Mouse (Mus musculus): Measurements from ENCODE around the gene Pex7.
"Not testable (repeated sequence)": the region's sequence is repeated elsewhere in the genome, so short reads cannot be mapped to it uniquely, and the experiment has no call there.

The Pex7 gene

GRCm38 (mm10) chr10:19940127-19940526 lies 32.6 kb upstream of the Pex7 start:
- no peak for DNase-seq (ENCODE audit: low read depth, low spot score)
- H3K36me3 ChIP-seq (ENCODE audit: control insufficient read depth, insufficient read depth, low read length, poor library complexity, severe bottlenecking), result no peaks in the 10 kb centered on the region
- H3K27me3 ChIP-seq (ENCODE audit: control insufficient read depth, insufficient read depth, low read length, poor library complexity, severe bottlenecking), result no peaks in the 10 kb centered on the region

DNA sequence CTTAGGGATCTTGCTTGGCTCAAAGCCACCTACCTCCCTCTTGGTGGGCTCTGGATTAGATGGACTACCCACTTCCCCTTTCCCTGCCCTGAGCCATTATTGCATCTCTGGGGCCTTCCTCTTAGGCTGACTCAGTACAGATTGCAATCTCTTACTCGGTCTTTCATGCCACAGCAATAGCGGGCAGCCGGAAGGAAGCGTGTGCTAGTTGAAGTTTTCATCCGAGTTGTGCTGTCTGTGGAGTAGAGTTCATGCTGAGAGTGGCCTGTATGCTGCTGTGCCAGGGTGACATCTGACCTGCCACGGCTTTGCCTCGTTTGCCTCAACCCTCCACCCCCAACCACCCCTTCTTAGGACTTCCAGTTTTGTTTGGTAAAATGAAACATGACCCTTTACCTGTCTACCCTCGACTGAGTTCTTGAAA lies 31.8 kb upstream of the Pex7 start:
- peak; percentile 62 for DNase-seq (ENCODE audit: low read depth, low spot score)

DNA sequence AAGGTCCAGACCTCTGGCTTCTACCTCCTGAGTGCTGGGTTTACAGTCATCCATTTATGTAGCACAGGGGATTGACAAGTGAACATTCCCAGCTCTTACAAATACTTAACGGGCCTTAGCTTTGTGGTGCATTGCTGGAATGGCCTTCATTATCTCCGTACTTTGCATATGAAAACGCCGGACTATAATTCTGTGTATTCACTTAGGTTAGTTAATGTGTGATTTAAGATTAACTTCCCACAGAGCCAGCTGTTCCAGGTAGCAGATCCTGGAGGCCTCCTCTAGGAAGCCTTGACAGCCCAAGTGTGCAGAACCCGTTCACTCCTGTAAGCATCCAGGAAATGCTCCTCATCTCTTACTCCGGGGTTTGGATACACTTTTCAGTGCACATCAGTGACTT lies 31.2 kb upstream of the Pex7 start:
- Histone ChIP-seq H3K36me3 (ENCODE audit: control insufficient read depth, insufficient read depth, low read length, poor library complexity, severe bottlenecking) (no peaks in the 10 kb centered on the region), H3K27me3 (ENCODE audit: control insufficient read depth, insufficient read depth, low read length, poor library complexity, severe bottlenecking) (no peaks in the 10 kb centered on the region)

More for the DNA sequence above, 31.8 kb upstream of the Pex7 start:
- Histone ChIP-seq H3K36me3 (ENCODE audit: control insufficient read depth, insufficient read depth, low read length, poor library complexity, severe bottlenecking) (no peaks in the 10 kb centered on the region), H3K27me3 (ENCODE audit: control insufficient read depth, insufficient read depth, low read length, poor library complexity, severe bottlenecking) (no peaks in the 10 kb centered on the region)

DNA sequence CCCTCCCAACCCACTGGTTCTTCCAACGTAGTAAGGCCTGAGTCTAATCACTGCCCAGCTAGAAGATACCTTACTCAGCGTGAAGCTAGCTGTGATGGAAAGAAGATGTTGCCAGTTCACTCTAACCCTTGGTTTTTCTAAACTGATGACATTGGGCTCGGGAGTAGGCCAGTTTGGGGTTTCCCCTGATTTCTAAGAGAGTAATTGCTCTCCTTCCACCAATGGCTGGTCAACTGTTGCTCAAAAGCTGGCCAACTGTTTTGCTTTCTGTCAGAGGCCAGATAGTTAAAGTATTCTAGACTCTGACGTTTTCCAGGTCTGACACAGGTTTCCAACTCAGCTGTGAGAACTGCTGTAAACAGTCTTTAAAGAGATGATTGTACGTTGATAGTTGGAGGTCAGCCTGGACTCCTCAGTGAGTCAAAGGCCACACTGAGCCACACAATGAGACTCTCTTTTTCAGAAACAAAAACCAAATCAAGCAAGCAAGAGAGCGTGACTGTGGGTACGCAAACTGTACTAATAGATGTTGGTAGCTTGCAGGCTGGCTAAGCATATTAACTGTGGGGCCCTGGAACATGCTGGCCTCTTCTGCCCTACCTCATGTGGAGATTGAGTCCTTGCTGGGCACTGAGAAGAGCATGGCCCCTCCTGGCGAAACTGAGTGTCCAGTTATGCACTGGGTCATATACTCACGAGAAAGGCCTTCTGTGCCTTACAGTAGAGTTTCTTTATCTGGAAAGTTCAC lies 29.6 kb upstream of the Pex7 start:
- H3K36me3 ChIP-seq (ENCODE audit: control insufficient read depth, insufficient read depth, low read length, poor library complexity, severe bottlenecking), result no peaks in the 10 kb centered on the region
- H3K27me3 ChIP-seq (ENCODE audit: control insufficient read depth, insufficient read depth, low read length, poor library complexity, severe bottlenecking), result no peaks in the 10 kb centered on the region
- no peak for DNase-seq (ENCODE audit: low read depth, low spot score)

More for the DNA sequence above, 31.2 kb upstream of the Pex7 start:
- no peak for DNase-seq (ENCODE audit: low read depth, low spot score)

GRCm38 (mm10) chr10:19935821-19936367 lies 28.4 kb upstream of the Pex7 start:
- no peak for DNase-seq (ENCODE audit: low read depth, low spot score)
- H3K27me3 ChIP-seq (ENCODE audit: control insufficient read depth, insufficient read depth, low read length, poor library complexity, severe bottlenecking), result no peaks in the 10 kb centered on the region
- no peaks in the 10 kb centered on the region for H3K36me3 ChIP-seq (ENCODE audit: control insufficient read depth, insufficient read depth, low read length, poor library complexity, severe bottlenecking)

DNA sequence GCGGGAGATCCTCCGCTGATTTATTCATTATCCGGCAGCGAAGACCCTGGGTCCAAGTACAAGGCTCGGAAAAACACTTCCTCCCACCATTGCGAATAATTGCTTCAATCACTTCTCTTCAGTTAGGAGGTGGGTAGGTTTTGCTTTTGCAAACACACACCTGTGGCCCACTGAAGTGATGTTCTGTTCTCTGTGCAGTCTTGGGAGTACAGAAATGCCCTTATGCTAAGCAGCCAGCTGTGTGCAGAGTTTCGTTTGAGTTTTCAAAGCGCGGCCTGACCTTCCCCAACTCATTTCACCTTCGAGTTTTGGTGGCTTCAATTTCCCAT lies 27.8 kb upstream of the Pex7 start:
- H3K36me3 ChIP-seq (ENCODE audit: control insufficient read depth, insufficient read depth, low read length, poor library complexity, severe bottlenecking), result no peaks in the 10 kb centered on the region
- H3K27me3 ChIP-seq (ENCODE audit: control insufficient read depth, insufficient read depth, low read length, poor library complexity, severe bottlenecking), result no peaks in the 10 kb centered on the region
- DNase-seq (ENCODE audit: low read depth, low spot score), result peak; percentile 39

DNA sequence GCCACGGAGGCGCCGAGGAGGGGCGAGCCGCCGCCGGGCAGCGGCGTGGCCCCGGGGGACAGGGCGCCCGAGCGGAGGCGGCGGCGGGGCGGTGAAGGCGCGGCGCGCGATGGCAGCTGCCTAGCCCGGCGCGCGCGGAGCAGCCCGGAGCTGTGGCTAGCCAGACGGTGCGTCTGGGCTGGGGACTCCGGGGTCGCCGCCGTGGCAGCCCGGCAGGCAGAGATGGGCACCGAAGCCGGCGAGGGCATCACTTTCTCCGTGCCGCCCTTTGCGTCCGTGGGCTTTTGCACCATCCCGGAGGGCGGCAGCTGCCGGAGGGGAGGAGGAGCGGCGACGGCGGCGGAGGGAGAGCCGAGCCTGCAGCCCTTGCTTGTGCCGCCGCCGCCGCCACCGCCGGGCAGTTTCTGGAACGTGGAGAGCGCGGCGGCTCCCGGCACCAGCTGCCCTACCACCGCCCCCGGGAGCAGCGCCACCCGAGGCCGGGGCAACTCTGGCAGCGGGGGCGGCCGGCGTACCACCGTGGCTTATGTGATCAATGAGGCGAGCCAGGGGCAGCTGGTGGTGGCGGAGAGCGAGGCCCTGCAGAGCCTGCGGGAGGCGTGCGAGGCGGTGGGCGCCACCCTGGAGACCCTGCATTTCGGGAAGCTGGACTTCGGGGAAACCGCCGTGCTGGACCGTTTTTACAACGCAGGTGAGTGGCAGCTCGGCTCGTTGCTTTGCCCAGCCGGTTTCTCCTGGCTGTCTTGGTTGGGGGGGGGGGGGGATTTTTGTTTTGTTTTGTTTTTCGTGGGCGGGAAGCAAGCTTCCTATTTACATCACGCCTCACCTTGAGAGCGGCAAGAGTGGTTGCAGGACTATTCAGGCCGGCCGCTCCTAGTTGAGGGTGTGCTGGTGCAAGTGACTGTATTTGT lies 27.1 kb upstream of the Pex7 start, which contains the start of gene Map3k5:
Gene Map3k5 (plus strand): TSS at position 89 of the 911 bp plus-strand sequence.
- Histone ChIP-seq H3K27me3 (ENCODE audit: control insufficient read depth, insufficient read depth, low read length, poor library complexity, severe bottlenecking) (no peaks in the 10 kb centered on the region), H3K36me3 (ENCODE audit: control insufficient read depth, insufficient read depth, low read length, poor library complexity, severe bottlenecking) (no peaks in the 10 kb centered on the region)
- DNase-seq (ENCODE audit: low read depth, low spot score), result peak; percentile 56

- no peaks in the 10 kb centered on the region for H3K27me3 ChIP-seq (ENCODE audit: control insufficient read depth, insufficient read depth, low read length, poor library complexity, severe bottlenecking)
- no peaks in the 10 kb centered on the region for H3K36me3 ChIP-seq (ENCODE audit: control insufficient read depth, insufficient read depth, low read length, poor library complexity, severe bottlenecking)
- DNase-seq (ENCODE audit: low read depth, low spot score), result peak; percentile 89
These were observed 26.3 kb upstream of the Pex7 start for GRCm38 (mm10) chr10:19933511-19934383.

DNA sequence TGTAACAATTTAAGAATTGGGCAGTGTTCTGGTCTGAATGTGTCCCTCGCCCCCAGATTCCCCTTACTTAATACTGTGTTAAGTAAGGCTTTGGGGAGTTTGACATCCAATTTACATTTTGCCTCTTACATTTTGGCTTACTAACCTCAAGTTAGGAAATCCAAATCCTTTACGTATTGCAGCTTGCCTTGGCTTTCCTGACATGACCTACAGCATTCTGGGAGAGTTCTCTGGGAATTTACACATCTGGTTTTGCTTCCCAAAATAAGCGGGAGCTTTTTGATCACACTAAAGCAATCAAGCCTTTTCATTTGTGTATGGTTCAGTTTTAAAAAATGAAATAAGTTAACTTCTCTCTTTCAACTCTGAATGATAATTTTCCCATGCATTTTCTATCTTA lies 25.5 kb upstream of the Pex7 start:
- no peak for DNase-seq (ENCODE audit: low read depth, low spot score)
- H3K27me3 ChIP-seq (ENCODE audit: control insufficient read depth, insufficient read depth, low read length, poor library complexity, severe bottlenecking), result no peaks in the 10 kb centered on the region
- no peaks in the 10 kb centered on the region for H3K36me3 ChIP-seq (ENCODE audit: control insufficient read depth, insufficient read depth, low read length, poor library complexity, severe bottlenecking)

- DNase-seq (ENCODE audit: low read depth, low spot score), result no peak
- Histone ChIP-seq H3K36me3 (ENCODE audit: control insufficient read depth, insufficient read depth, low read length, poor library complexity, severe bottlenecking) (no peaks in the 10 kb centered on the region), H3K27me3 (ENCODE audit: control insufficient read depth, insufficient read depth, low read length, poor library complexity, severe bottlenecking) (no peaks in the 10 kb centered on the region)
These were observed 20.7 kb upstream of the Pex7 start for GRCm38 (mm10) chr10:19928205-19928604.

DNA sequence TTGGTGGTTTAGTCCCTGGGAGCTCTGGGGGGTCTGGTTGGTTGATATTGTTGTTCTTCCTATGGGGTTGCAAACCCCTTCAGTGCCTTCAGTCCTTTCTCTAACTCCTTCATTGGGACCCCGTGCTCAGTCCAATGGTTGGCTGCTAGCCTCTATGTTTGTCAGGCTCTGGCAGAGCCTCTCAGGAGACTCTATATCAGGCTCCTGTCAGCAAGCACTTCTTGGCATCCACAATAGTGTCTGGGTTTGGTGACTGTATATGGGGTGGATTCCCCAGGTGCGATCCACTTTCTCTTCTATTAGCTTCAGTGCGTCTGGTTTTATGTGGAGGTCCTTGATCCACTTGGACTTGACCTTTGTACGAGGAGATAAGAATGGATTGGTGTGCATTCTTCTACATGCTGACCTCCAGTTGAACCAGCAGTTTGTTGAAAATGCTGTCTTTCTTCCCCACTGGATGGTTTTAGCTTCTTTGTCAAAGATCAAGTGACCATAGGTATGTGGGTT lies 19.0 kb upstream of the Pex7 start:
- H3K27me3 ChIP-seq (ENCODE audit: control insufficient read depth, insufficient read depth, low read length, poor library complexity, severe bottlenecking); H3K36me3 ChIP-seq (ENCODE audit: control insufficient read depth, insufficient read depth, low read length, poor library complexity, severe bottlenecking); DNase-seq (ENCODE audit: low read depth, low spot score): not testable (repeated sequence)

- Histone ChIP-seq H3K36me3 (ENCODE audit: control insufficient read depth, insufficient read depth, low read length, poor library complexity, severe bottlenecking) (no peaks in the 10 kb centered on the region), H3K27me3 (ENCODE audit: control insufficient read depth, insufficient read depth, low read length, poor library complexity, severe bottlenecking) (no peaks in the 10 kb centered on the region)
- DNase-seq (ENCODE audit: low read depth, low spot score), result no peak
These were observed 16.8 kb upstream of the Pex7 start for GRCm38 (mm10) chr10:19924256-19924655.

- H3K36me3 ChIP-seq (ENCODE audit: control insufficient read depth, insufficient read depth, low read length, poor library complexity, severe bottlenecking), result no peaks in the 10 kb centered on the region
- DNase-seq (ENCODE audit: low read depth, low spot score), result no peak
- H3K27me3 ChIP-seq (ENCODE audit: control insufficient read depth, insufficient read depth, low read length, poor library complexity, severe bottlenecking), result no peaks in the 10 kb centered on the region
These were observed 14.9 kb upstream of the Pex7 start for GRCm38 (mm10) chr10:19922410-19922809.

GRCm38 (mm10) chr10:19915301-19915700 lies 7.8 kb upstream of the Pex7 start:
- H3K27me3 ChIP-seq (ENCODE audit: control insufficient read depth, insufficient read depth, low read length, poor library complexity, severe bottlenecking), result no peaks in the 10 kb centered on the region
- peak; percentile 42 for DNase-seq (ENCODE audit: low read depth, low spot score)

More at GRCm38 (mm10) chr10:19915301-19915700, 7.8 kb upstream of the Pex7 start:
- no peaks in the 10 kb centered on the region for H3K36me3 ChIP-seq (ENCODE audit: control insufficient read depth, insufficient read depth, low read length, poor library complexity, severe bottlenecking)
